Mouse (Mus musculus): ENCODE measurements around the gene Prpf3. TPM values are rescaled to one million over a fixed set of nuclear protein-coding genes. Genes with fewer than 3 reads are reported as not detected.
"Not testable (repeated sequence)": the region's sequence is repeated elsewhere in the genome, so short reads cannot be mapped to it uniquely, and the experiment has no call there.

Prpf3 gene
- polyA plus RNA-seq, 1 experiment from 2014 or later = 75.7 TPM

DNA sequence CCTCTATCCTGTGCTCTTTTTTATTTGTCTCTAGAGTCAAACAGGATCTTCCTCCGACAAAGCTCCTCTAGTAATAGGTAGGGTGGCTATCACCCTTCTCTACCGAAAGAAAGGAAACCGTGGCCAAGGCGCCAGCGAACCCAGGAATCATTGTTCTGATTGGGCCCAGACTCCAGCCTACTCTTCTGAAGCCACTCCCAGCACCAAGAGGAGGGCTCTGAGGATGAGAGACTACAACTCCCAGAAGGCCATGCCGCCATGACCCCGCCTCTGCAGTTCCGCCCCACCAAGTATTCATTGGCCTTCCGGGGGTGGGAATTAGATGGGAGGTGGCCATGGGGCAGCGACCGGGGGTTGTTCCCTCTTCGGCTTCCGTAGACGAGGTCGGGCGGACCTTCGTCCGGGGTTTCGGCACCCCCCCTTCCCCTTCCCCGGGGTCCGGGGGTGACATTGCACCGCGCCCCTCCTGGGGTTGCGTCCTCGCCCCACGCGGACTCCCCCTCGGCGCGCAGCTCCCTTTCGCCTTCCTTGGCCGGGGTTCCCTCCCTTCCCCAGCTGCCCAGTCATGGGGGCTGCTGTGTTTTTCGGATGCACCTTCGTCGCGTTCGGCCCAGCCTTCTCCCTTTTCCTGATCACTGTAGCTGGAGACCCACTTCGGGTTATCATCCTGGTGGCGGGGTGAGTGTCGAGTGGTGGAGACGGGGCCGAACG lies 38.1 kb upstream of the Prpf3 start, which contains the start of gene Aph1a:
Gene Aph1a, plus strand, starts transcription at position 364 of the 711 bp plus-strand sequence.
- H3K4me3 ChIP-seq (replicated peaks) = peak within 1 kb of the TSS; percentile 68
- peaks cover 32% of the 10 kb centered on the region for H3K4me1 ChIP-seq (replicated peaks)
- peak; percentile 97 for ATAC-seq (ENCODE audit: insufficient number of reproducible peaks, insufficient read depth, low FRiP score, low TSS enrichment, low read depth)
- not testable (repeated sequence) for H3K27me3 ChIP-seq, H3K9me3 ChIP-seq
- H3K4me2 ChIP-seq = peak within 1 kb of the TSS; percentile 88
- H3K9ac ChIP-seq (replicated peaks) = peak within 1 kb of the TSS; percentile 70
- H3K36me3 ChIP-seq = peaks cover 15% of the 10 kb centered on the region; the same call in 1 of the 2 replicates
- peak within 1 kb of the TSS; percentile 57 for H3K27ac ChIP-seq
- WGBS = under 1% methylated on average over 26 of the region's 43 CpGs

DNA sequence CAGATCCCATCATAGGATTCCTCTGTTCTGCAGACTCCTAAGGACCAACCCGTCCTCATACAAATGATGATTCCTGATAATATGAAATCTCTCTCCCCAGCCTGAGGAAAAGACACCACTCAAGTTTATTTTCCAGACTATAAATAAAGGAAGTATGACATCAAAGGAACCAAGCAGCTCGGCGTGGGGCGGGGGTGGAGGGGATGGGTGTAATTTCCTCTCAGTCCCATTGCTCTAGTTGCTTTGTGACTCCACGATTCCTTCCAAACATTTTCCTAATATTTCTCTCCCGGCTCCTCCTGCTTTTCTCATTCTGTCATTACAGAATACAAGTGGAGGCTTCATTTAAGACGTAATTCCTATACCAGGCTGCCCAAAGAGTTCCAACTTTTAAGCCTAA lies 37.4 kb upstream of the Prpf3 start:
- Histone ChIP-seq H3K4me2 (peak overlapping the region; percentile 56), H3K9me3 (no peaks in the 10 kb centered on the region), H3K9ac (replicated peaks) (0 out of 2 replicates have a peak overlapping the region, but pooled peaks have one; percentile 32), H3K4me3 (replicated peaks) (peak overlapping the region; percentile 68), H3K36me3 (peaks cover 9% of the 10 kb centered on the region; the same call in 1 of the 2 replicates), H3K27me3 (no peaks in the 10 kb centered on the region), H3K4me1 (replicated peaks) (peaks cover 32% of the 10 kb centered on the region), H3K27ac (peak overlapping the region; percentile 57; the same call in 1 of the 2 replicates)
- 14% methylated on average over 7 of the region's 7 CpGs for WGBS
- ATAC-seq (ENCODE audit: insufficient number of reproducible peaks, insufficient read depth, low FRiP score, low TSS enrichment, low read depth) = no peak

DNA sequence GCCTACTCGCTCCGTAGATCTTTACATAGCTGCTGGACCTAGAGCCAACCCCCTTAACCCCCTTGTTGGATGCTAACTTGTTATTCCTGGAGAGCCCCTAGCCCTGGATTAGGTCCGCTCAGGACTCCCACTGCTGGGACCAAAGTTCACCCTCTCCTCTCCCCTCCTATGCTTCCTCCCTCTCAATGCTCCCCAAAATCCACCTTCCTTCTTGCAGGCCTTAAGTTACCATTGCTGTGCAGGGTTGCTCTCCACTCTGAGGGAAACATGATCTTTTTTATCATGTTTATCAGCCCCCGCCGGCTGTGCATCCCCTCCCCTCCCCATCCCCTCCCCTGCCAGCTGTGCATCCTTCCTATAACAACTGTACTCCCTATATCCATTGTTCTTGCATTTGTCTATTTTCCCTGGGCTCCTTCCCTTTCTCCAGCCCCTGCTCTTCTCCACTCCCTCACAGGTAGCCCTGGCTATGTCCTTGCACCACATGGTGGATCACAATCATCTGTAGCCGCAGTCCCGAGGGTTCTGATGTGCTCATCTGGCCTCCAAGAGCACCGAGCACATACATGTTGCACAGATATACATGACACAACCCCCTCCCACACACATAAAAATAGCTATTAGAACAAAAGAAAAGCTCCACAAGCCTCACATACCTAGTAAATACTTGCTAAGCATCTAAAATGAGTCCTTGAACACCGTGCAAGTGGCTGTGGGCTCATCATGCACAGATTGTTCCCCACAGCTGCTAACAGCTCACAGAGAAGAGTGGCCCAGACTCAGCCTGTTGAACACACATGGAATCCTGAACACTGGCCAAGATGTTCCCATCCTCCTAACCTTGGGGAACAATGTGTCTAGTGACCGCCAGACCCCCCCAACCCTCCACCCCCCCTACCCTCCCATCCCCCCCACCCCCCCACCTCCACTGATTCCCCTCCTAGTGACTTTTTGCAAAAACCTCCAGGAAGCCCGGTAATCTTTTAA lies 36.7 kb upstream of the Prpf3 start:
- Histone ChIP-seq H3K4me2 (peak overlapping the region; percentile 35), H3K9me3 (no peaks in the 10 kb centered on the region), H3K27me3 (no peaks in the 10 kb centered on the region), H3K27ac (peak overlapping the region; percentile 78), H3K4me3 (replicated peaks) (peak overlapping the region; percentile 26), H3K36me3 (peaks cover under 1% of the 10 kb centered on the region; the same call in 1 of the 2 replicates), H3K9ac (replicated peaks) (peak overlapping the region; percentile 45; the same call in 1 of the 2 replicates), H3K4me1 (replicated peaks) (peaks cover 32% of the 10 kb centered on the region)
- WGBS = 34% methylated on average over 11 of the region's 11 CpGs
- ATAC-seq (ENCODE audit: insufficient number of reproducible peaks, insufficient read depth, low FRiP score, low TSS enrichment, low read depth) = no peak

DNA sequence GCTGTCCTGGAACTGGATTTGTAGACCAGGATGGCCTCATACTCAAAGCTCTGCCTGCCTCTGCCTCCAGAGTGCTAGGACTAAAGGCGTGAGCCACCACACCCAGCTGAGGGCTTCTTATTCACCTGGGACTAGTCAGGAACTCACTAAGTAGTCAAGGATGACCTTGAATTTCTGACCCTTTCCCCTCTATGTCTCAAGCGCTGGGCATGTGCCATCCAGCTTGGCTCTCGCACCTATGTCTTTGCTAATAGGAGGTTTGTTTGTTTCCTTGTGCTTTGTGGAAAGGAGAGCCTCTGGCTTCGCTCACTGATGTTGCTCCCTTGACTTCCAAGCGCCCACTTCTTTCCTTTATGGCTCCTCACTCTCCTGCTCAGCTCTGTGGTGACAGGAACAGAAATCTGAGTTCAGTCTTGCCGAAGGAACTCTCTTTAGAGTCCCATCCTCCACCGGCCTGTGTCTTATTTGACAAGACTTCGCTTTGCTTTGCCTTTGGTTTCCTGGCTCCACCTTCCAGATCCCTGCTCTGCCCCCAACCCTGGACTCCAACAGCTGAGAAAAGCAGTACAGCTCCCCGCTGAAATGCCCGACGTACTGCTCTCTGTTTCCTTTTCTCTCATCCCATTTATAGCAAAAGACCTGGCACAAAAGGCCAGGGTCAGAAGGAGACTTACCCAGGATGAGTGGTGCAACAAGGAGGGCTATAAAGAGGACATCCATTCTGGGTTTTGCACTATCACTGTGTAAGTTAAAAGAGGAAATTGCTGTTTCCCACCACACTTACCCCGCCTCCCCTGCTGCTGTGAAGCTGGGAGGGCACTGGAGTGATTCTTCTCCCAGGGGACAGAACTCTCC lies 35.8 kb upstream of the Prpf3 start, which contains the start of gene BC028528:
Gene BC028528, minus strand, starts transcription at position 795 of the 855 bp plus-strand sequence.
- H3K4me2 ChIP-seq = peak within 1 kb of the TSS; percentile 35
- H3K4me3 ChIP-seq (replicated peaks) = peak within 1 kb of the TSS; percentile 26
- H3K9me3 ChIP-seq = no peaks in the 10 kb centered on the region
- peaks cover 32% of the 10 kb centered on the region for H3K4me1 ChIP-seq (replicated peaks)
- no peaks in the 10 kb centered on the region for H3K36me3 ChIP-seq
- 26% methylated on average over 12 of the region's 12 CpGs for WGBS
- peak within 1 kb of the TSS; percentile 45; the same call in 1 of the 2 replicates for H3K9ac ChIP-seq (replicated peaks)
- ATAC-seq (ENCODE audit: insufficient number of reproducible peaks, insufficient read depth, low FRiP score, low TSS enrichment, low read depth) = no peak
- no peaks in the 10 kb centered on the region for H3K27me3 ChIP-seq
- H3K27ac ChIP-seq = peak within 1 kb of the TSS; percentile 78

DNA sequence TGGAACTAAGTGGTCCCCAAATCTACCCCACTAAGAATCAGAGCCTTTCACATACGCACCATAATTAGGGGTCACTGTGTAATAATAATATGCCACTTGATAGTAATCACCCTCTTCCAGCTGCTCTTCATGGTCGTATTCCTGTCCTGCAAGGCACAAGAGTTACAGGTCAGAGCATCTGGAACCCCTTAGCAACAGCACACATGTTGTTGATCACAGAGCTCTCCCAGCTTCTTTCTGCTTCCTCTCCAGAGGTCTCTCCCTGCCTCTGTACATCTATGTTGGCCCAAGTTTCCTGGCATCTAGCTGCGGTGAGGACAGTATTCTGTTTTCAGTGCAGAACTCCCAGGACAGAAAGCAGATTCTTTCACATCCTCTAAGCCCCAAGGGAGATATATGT lies 34.0 kb upstream of the Prpf3 start:
- 0 out of 2 replicates have a peak overlapping the region, but pooled peaks have one; percentile 31 for H3K27ac ChIP-seq
- peaks cover 23% of the 10 kb centered on the region for H3K4me1 ChIP-seq (replicated peaks)
- ATAC-seq (ENCODE audit: insufficient number of reproducible peaks, insufficient read depth, low FRiP score, low TSS enrichment, low read depth) = no peak
- H3K27me3 ChIP-seq = no peaks in the 10 kb centered on the region
- 7% methylated on average over 3 of the region's 3 CpGs for WGBS
- H3K9ac ChIP-seq (replicated peaks) = no peak overlapping the region
- no peak overlapping the region for H3K4me2 ChIP-seq
- no peaks in the 10 kb centered on the region for H3K36me3 ChIP-seq
- no peak overlapping the region for H3K4me3 ChIP-seq (replicated peaks)
- H3K9me3 ChIP-seq = no peaks in the 10 kb centered on the region

DNA sequence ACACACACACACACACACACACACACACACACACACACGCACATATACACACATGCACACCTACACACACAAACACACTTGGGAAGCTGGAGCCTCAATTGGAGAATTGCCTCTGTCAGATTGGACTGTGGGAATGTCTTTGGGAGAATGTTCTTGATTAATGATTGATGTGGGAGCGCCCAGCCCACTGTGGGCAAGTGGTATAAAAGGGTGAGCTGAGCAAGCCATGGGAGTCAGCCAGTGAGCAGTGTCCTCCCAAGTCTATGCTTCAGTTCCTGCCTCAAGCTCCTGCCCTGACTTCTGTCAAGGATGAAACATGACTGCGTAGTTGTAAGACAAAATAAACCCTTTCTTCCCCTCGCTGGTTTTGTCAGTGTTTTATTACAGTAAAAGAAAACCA lies 31.9 kb upstream of the Prpf3 start:
- no peaks in the 10 kb centered on the region for H3K36me3 ChIP-seq
- peaks cover 19% of the 10 kb centered on the region for H3K4me1 ChIP-seq (replicated peaks)
- no peak overlapping the region for H3K9ac ChIP-seq (replicated peaks)
- no peak for ATAC-seq (ENCODE audit: insufficient number of reproducible peaks, insufficient read depth, low FRiP score, low TSS enrichment, low read depth)
- H3K9me3 ChIP-seq = no peaks in the 10 kb centered on the region
- no peak overlapping the region for H3K4me2 ChIP-seq
- no peak overlapping the region for H3K4me3 ChIP-seq (replicated peaks)
- WGBS = 81% methylated on average over 4 of the region's 4 CpGs
- no peak overlapping the region for H3K27ac ChIP-seq
- no peaks in the 10 kb centered on the region for H3K27me3 ChIP-seq

DNA sequence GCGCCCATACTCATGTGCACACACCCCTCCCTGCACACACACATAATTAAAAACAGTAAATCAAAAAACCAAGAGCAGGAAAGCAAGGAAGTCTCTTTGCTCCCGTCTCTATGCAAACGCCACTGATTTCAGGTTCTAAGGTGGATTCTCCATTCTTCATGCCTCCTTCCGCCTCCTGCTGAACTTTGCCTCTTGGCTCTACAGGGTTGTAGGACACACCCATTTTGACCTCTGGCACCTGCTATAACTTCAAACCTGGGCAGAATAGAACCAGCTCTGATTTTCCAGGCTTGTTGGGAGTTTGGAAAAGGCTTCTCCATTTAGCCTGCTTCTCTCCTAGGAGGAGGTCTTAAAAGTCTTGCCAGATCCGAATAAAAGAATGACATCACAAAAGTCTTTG lies 28.7 kb upstream of the Prpf3 start:
- Histone ChIP-seq H3K27ac (no peak overlapping the region), H3K4me3 (replicated peaks) (no peak overlapping the region), H3K27me3 (no peaks in the 10 kb centered on the region), H3K9me3 (no peaks in the 10 kb centered on the region), H3K4me1 (replicated peaks) (peaks cover 12% of the 10 kb centered on the region), H3K4me2 (no peak overlapping the region), H3K9ac (replicated peaks) (no peak overlapping the region), H3K36me3 (no peaks in the 10 kb centered on the region)
- ATAC-seq (ENCODE audit: insufficient number of reproducible peaks, insufficient read depth, low FRiP score, low TSS enrichment, low read depth) = no peak
- 62% methylated on average over 5 of the region's 5 CpGs for WGBS

DNA sequence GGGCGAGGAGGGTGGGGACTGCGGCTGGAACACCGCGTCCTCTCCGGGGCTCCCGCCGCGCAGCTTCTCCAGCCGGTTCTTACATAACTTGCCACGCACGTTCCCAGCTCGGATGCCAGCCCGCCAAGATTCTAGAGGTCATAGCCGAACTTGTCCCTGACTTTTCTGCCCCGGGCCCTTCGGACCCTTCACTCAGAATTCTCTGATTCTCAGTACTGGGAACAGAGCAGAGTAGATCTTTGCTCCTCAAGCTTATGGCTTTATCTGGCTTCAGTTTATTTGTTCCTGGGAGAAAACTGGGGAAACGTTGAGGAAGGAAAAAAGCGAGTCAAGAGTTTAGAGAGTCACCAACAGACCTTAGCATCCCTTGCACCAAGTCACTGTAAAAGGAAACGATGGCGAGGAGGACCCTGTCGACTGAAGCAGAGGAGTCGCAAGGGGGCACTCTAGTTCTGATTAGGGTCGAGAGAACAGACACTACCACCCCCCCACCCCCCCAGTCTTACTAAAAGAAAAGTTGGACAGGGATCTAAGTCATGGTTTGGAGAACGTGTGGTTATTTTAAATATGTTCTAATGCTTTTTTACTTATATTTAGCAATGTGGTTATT lies 27.2 kb upstream of the Prpf3 start:
- Histone ChIP-seq H3K4me3 (replicated peaks) (peak overlapping the region; percentile 56), H3K36me3 (no peaks in the 10 kb centered on the region), H3K9me3 (no peaks in the 10 kb centered on the region), H3K4me1 (replicated peaks) (peaks cover 12% of the 10 kb centered on the region), H3K9ac (replicated peaks) (peak overlapping the region; percentile 50), H3K4me2 (peak overlapping the region; percentile 99), H3K27me3 (no peaks in the 10 kb centered on the region), H3K27ac (no peak overlapping the region)
- no peak for ATAC-seq (ENCODE audit: insufficient number of reproducible peaks, insufficient read depth, low FRiP score, low TSS enrichment, low read depth)
- WGBS = 3% methylated on average over 24 of the region's 24 CpGs

DNA sequence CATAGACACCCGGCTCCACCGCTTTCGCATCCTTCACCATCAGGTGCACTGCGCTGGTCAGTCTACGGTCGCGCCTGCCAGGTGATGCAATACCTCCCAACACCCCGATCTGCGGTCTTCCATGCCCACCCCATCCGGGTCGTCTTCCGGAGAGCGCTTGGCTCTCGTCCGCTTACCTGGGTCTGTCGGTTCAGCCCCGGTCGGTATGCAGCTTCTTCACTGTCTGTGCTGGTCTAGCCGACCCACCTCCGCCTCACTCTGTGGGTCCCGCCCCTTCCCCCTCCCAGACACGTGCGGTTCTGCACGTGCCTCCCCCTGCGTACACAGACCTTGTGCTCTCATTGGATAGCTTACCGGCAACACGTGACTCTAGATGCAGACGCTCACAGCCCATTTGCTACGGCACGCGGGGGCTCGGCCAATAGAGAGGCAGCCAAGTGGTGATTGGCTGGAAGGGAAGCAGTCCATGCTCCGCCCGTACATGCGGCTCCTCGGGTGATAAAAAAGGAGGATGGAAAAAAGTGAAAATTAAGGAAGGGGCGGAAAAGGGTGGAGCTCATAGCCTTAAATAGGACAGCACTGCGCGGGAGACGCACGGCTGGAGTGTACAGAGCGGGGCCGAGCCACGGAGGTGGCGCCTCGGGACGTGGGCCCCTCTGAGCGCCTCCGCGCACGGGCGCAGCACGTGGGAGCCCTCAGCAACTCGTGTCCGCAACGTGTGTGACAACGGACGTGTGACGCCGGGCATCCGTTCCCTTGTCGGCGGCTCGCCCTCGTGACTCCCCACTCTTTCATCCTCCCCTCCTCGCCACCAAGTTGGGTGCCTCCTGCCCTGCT lies 26.5 kb upstream of the Prpf3 start, which contains the start of gene Ciart:
Gene Ciart, minus strand, starts transcription at position 273 of the 837 bp plus-strand sequence.
- H3K4me3 ChIP-seq (replicated peaks) = peak within 1 kb of the TSS; percentile 56
- ATAC-seq (ENCODE audit: insufficient number of reproducible peaks, insufficient read depth, low FRiP score, low TSS enrichment, low read depth) = peak; percentile 98
- peaks cover 12% of the 10 kb centered on the region for H3K4me1 ChIP-seq (replicated peaks)
- WGBS = under 1% methylated on average over 66 of the region's 66 CpGs
- H3K9me3 ChIP-seq = no peaks in the 10 kb centered on the region
- no peaks in the 10 kb centered on the region for H3K36me3 ChIP-seq
- H3K9ac ChIP-seq (replicated peaks) = peak within 1 kb of the TSS; percentile 50
- H3K4me2 ChIP-seq = peak within 1 kb of the TSS; percentile 99
- no peaks in the 10 kb centered on the region for H3K27me3 ChIP-seq
- no peak within 1 kb of the TSS for H3K27ac ChIP-seq

Measured in limb, embryonic 12.5 days (tissue).